Mouse (Mus musculus) layer of hippocampus, adult 9-11 months (tissue): Measurements from ENCODE around the gene Zfp341.

ENCODE experiments used
- DNase-seq: peaks from one replicate; pipeline ENCODE4 v3.0.0; 2022

Gene Zfp341

DNA sequence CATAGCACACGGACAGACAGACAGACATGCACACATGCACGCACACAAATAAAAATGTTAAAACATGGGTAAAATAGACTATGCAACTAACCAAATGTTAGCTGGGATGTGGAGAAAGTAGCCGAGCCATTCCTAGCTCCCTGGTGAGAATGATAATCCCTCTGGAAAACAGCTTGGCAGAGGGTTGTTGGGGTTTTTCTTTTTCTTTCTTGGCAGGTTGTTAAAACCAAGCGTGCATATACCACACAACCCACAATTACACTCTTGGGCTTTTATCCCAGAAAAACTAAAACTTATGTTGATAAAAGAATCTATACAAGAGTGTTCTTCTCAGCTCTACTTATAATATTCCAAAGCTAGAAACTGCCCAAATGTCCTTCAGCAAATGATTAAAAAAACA, 24.0 kb upstream of the Zfp341 start:
- DNase-seq, result no peak

DNA sequence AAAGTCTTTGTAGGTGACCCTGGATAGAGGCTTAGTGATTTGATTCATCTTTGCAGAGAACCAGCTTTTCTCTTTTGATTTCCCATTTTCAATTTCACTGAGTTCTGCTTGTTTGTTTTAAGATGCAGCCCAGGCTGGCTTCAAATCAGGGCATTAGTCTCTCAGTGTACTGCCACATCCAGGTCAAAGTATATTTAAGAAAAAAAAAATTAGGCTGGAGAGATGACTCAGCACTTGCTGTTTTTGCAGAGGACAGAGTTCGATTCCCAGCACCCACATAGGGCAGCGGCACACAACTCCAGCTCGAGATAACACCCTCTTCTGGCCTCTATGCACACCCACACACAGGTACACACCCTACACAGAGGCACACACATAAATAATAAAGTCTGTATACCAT, 21.9 kb upstream of the Zfp341 start:
- no peak for DNase-seq

DNA sequence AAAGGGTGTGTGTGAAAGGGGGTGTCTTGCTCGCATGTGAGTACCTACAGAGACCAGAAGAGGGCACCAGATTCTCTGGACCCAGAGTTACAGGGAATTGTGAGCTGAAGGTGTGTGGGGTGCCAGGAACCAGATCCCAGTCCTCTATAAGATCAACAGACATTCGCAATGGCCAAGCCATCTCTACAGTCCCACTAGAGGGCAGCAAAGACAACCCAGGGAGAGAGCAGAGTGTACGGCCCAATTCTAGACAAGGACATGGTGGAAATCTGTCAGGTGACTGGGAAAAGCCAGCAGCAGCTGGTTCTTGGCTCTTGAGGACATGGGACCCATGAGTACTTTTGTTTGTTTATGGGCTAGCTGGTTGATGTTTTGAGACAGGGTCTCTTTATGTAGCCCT, 20.1 kb upstream of the Zfp341 start:
- DNase-seq, result no peak

DNA sequence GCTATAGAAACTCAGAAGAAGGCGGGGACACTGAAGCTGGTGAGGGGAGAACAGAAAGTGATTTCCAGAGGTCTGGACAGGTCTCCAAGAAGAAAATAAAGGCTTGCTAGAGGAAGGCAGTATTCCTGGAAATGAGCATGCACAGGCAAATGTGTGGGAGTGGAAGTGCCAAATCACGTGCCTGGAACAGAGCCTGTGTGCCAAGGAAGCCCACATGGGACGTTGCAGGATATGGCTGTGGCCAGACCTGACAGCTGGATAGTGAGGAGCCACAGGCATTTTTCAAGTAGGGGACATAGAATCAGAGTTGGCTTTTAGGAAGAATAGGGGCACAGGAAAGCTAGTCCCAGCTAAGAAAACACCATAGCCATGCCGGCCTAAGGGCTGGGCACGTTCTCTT, 17.3 kb upstream of the Zfp341 start:
- peak; percentile 46 for DNase-seq

DNA sequence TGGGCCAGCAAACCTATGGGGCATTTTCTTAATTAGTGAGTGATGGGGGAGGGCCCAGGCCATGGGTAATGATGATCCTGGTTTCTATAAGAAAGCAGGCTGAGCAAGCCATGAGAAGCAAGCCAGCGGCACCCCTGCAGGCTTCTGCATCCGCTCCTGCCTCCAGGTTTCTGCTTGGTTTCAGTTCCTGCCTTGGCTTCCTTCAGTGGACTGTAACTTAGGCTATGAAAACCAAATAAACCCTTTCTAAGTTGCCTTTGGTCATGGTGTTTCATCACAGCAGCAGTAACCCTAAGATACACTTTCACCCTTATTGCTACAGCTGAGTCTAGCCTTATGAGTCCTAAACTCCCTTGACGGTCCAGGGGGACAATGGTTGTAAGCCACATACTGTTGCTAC, 15.7 kb upstream of the Zfp341 start:
- DNase-seq, result no peak

DNA sequence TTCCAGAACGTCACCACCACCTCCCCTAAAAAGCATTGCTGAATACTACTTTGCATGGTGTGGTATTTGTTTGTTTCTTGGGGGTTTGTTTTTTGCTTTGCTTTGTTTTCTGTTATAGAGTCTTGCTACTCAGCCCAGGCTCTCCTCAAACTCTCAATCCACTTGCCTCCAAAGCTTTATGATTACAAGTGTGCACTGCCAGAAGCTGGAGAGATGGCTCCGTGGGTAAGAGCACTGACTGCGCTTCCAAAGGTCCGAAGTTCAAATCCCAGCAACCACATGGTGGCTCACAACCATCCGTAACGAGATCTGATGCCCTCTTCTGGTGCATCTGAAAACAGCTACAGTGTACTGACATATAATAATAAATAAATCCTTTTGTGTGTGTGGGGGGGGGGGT, 12.5 kb upstream of the Zfp341 start:
- no peak for DNase-seq

DNA sequence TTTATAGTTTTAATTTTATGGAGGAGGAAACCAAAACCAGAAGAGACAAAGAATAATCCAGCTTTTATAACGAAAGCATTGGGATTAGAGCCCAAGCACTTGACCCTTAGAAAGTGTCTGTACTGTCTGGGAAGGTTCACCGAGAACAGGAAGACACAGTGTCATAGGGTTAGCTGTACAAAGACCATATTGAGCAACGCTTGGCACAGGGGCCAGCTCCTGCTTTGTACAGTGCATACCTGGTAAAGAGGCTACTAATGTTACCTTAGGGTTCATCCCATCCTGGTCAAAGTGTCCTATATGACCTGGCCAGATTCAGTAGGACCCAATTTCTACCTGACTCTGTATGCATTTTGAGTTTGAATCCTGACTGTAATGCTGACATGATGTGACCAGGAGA, 11.8 kb upstream of the Zfp341 start:
- no peak for DNase-seq

DNA sequence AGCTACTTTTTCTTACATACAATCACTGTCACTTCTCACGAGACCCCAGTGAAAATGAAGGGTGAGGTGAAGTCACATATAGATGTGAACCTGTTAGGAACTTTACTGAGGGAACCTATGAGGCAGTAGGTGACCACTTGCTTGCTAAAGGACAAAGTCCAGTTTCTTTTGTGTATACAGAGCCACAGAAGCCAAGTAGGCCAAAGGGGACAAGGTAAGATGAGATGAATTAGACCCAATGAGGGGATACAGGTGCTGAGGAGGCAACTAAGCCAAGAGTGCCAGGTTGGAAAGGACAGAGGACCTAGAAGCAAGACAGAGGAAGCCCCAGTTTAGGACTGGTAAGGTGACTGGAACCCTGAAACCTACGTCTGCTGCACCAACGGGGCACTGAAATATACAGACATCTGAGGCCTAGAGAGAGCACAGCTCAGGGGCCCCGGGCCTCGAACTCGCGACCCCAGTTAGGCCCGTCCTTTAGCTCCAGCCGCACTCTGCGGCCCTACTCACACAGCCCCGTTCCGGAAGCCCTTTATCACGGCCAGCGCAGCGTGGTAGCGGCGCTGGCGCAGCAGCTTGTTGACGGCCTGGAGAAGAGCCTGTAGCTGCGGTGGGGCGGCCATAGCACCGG, 10.0 kb upstream of the Zfp341 start:
- no peak for DNase-seq

DNA sequence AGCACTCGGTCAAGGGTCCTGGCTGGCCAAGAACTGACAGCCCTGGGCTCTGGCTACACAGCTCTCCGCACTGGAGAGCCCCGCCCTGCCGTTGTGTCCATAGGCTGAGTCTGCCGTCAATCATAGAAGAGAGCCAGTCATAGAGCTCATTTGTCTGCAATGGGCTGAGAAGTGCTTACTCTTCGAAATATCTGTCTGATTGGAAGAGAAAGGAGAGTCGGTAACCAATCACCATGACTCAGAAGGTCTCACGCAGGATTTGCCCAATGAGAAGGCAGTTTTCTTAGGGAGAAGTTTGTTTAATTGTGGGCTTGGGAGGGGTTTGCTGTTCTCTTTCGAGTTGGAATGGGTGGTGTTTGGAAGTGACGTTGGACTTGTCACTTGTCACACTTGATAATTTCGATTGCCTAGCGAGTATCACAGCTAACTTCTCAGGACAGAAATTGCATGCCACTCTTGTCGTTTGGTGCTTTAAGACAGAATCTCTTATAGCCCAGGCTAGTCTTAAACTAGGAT, 9.4 kb upstream of the Zfp341 start, which contains the start of gene Pxmp4:
TSS of gene Pxmp4 (minus strand) at position 71 of the 516 bp plus-strand sequence.
- DNase-seq, result peak; percentile 99

DNA sequence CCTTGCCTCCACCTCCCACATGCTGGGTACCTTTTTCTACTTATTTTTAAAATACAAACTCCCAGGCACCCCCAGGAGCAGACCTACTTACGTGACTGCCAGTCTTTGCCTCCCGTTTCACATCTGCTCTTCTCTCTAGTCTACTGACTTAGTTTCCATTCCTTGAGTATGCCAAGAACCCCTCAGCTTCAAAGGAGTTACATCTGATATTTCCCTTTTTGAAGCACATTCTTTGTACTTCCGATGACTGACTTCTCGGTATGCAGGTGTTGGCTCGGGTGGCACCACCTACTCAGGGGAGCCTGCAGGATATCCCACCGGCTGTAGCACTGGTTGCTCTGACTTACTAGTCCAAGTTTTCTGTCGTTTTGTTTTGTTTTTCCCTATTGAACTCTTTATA, 8.9 kb upstream of the Zfp341 start:
- no peak for DNase-seq

DNA sequence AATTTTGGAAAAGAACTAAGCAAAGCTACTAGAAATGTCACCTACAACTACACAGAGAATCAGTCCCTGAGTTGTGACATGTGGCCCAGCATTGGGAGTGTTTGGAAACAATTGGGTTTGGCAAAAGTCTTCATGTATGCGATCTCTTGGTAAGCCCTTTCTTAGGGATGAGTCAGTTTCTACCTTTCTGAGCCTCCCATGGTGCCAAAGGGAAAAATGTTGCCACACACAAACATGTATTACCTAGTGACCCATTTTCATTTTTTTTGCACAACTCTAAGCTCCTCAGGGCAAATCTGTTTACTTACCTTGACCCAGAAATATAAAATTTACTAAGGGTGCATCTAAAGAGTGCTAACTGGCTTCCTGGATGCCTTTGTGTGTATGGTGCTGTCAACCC, 6.1 kb upstream of the Zfp341 start:
- no peak for DNase-seq

DNA sequence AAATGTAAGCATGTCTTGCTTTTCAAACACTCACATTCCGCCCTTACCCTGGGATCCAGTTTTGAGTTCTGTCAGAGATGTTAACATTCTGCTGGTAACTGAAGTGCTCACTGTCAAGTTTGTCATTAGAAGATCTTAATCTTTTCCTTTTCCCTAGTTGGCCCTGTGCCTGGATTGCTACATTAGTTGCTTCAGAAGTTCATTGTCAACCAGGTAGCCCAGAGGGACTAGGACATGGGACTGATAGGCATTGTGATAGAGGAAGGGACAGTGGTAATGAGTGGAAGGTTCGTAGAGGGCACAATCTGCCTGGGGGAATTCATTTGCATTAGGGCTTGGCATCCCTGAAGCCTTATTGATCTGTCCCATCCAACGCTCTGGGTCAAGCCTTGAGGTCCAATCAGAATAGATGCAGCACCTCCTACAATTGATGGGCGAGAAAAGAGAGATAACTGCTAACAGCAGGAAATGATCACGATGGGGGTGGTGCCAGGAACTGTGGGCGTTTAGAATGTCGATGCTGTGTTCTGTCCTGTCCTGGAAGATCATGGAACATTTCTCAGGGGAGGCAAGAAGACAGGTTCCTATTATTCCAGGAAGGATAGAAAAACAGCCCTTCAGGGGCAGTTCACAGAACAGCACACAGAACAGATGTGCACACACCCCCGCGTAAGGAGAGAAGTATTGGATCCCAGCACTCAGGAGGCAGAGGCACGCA, 3.9 kb upstream of the Zfp341 start:
- DNase-seq, result no peak

DNA sequence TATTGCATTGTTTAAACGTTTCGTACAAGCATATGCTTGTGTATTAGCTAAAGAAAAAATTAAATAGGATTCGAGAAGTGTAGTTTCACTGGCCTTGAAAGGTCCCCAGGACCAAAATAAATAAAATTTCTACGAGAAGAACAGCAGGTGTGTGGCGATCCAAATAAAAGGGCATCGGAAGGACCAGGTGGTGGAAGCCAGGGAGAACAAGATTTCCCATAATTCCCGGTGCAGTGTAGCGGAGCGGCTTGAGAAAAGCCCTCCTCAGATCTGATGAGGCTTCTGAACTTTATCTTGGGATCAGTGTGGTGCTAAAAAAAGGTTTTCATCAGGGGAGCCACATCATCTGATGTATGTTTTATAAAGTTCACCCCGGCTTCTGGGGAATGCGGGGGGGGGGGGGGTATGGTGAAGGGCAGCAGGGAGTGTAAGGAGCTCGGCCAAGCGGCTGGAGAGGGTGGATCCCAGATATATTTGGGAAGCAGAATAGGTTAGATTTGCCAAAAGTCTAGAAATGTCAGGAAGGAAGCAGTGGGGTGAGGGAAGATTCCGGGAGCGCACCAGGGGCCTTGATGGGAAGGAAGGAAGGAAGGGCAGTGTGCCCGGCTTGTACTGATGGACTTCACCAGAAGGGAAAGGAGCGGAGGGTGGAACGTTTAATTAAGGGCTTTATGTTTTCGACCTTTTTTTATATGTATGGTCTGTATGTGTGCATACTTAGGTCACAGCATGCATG, 1.9 kb downstream of the Zfp341 start:
- no peak for DNase-seq

DNA sequence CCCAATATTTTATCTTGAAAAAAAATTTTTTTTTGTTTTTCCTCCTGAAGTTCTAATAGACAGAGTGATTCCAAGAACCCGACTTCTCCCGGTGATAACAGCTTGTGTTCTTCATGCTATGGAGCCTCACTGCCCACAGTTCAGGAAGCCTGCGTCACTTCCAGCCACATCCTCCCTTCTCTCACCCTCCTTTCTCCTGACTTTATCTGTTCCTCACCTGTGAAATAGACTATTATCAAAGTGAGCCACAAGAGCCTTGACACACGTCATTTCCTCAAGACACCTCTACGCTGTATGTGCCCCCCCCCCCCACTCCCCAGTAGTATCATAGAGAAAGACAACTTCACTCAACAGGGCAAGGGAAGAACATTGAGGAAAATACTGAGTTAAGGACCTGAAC, 2.6 kb downstream of the Zfp341 start:
- DNase-seq, result no peak

DNA sequence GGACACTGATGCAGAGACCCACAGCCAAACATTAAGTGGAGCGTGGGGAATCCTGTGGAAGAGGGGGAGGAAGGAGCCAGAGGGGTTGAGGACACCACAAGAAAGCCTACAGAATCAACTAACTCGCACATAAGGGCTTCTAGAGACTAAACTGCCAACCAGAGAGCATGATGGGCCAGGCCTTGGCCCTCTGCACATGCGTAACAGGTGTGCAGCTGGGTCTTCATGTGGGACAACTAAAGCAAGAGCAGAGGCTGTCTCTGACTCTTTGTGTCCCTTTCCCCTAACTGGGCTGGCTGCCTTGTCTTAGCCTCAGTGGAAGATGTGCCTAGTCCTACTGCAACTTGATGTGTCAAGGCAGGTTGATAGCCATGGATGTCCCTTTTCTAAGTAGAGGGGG, 4.0 kb downstream of the Zfp341 start:
- DNase-seq, result no peak

DNA sequence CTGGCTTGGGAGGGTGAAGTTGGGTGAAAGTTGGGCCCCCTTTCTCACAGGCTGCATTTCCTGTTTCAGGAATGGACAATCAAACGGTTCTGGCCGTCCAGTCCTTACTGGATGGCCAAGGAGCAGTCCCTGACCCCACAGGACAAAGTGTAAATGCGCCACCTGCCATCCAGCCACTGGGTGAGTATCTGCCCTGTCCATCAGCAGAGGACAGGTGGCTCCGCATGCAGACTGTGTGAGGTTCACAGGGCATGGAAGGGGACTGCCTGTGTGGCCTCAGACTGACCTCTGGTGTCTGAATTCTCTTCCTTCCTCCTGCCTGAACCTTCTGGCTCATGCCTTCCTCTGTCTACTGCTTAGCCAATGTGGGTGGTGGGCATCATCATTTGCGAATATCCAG, 8.6 kb downstream of the Zfp341 start:
- no peak for DNase-seq

DNA sequence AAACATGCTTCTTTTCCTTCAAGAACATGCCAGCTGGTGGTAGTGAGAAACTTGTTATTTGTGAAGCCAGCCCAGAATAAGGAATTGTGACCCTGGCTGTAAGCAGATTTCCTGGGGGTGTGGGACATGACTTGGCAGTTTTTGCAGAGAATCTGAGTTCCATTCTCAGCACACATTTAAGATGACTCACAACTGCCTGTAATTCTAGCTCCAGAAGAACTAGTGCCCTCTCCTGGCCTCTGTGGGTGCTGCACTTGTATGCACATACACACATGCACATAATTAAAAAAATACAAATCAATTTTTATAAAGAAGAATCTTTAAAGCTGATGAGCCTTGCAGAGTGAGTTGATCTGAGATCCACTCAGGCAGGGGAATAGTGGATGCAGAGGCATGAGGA, 11.0 kb downstream of the Zfp341 start:
- no peak for DNase-seq

DNA sequence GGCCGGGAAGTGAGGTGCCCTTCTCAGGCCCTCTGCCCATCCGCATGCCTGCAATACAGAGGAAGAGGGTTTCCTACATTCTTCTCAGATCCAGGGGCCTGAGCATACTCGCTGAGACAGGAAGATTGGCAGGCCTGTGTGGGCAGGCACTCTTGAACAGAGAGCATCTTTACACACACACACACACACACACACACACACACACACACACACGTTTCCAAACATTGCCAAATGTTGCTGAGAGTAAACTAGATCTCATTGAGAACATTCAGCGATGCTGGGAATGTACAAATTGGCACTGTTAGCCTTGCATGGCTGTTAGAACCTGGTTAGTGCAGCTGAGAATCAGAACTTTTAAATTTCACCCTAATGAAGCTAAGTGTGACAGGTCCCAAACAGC, 17.4 kb downstream of the Zfp341 start:
- DNase-seq, result peak; percentile 33

DNA sequence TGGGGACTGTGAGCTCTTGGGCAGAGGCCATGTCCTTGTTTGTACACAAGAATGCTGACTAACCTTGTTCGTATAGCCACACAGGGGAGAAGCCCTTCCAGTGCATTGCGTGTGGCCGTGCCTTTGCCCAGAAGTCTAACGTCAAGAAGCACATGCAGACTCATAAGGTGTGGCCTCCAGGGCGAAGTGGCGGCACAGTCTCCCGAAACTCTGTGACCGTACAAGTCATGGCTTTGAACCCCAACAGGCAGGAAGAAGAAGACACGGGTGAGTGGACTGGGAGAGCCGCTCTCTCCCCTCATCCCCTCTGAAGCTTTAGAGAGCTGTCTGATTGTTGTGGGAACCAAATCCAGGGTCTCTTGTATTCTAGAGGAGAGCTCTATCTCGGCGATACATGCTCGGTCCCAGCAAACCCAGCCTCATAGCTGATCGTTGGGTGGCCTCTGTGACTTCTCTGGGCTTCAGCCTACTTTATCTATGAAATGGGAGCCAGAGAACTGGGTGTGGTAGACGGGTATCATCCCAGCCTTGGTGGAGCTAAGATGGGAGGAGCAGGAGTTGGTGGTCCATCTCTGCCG, 19.2 kb downstream of the Zfp341 start:
- no peak for DNase-seq

DNA sequence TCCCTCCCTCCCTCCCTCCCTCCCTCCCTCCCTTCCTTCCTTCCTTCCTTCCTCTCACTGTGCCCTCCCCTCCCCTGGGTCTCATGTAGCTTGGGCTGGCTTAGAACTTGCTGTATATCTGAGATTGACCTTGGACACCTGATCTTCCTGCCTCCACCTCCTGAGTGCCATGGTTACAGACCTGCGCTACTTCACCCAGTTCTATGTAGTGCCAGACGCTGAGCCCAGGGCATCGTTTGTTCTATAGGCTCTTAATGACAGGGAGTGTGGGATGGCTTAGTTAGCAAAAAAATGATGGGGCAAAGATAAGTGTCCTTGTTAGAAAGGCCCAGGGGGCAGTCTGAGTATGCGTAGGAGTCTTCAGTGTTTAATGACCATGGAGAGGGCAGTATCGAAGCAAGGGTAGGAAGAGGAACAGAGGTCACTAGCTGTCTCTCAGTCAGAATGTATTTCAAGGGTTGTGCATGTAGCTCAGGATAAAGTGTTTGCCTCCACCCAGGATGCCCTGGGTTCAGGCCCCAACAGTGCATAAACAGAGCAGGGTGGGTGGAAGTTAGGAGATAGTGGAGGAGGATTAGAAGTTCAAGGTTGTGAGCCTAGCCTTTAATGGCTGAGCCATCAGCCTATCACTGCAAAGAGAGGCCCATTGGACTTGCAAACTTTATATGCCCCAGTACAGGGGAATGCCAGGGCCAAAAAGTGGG, 20.1 kb downstream of the Zfp341 start:
- DNase-seq, result no peak

DNA sequence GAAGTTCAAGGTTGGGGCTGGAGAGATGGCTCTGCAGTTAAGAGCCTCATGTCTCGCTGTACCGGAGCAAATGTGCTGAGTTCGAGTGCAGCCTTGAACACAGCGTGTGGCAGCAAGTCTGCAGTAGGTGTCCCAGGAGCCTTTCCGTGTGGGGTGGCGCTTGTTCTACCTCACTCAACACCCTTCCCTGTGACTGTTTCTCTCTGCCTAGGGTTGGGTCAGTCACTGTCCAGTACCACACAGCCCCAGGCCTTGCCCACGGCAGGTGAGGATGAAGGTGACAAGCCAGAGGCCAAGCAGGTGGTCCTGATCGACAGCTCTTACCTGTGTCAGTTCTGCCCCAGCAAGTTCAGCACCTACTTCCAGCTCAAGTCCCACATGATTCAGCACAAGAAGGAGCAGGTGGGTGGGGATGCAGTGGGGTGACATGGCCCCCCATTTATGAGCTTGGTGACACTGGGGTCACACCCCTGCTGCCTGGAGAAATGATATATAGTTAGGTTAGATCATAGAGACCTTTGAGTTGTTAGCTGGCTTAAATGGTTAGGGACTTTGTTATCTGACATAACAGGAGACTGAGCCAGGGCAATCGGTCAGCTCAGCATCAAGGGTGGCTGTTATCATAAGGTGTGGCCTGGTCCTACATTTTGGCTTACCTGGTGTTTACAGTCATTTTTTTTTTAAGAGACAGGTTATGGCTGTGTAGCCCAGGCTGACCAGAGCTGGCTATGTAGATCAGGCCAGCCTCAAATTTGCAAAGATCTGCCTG, 21.0 kb downstream of the Zfp341 start:
- DNase-seq, result no peak

DNA sequence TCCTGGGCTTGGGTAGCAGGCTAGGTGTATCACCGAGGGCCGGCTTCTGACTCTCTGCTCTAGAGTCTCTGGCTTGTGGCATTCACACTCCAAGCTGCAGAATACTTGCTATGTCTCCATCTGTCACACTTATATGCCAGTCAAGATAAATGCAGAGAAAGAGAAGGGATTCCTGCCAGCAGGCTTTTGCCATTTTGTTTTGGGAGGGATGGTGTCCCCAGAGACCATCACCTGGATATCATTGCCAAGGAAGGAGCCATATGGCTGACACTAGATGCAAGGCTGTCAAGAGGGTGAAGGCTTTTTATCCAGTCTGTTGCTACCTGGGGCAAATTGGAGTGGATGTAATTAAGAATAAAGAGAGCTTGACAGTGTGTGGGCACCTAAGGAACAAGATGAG, 22.7 kb downstream of the Zfp341 start:
- no peak for DNase-seq
